Mouse (Mus musculus): ENCODE measurements around the gene Cpt1b.

- TF ChIP-seq CTCF (conservative IDR thresholded peaks at IDR 0.05; ENCODE audit: low read length) = no peak
- no peak for TF ChIP-seq POU5F1 (IDR thresholded peaks at IDR 0.05; ENCODE audit: borderline replicate concordance, low read length)
Observed at GRCm38 (mm10) chr15:89452906-89453864, 27.5 kb upstream of the Cpt1b start.

All from E14TG2a.4 (cell line).